Mouse (Mus musculus) thymus, adult 2 months (tissue): ENCODE data around the gene Ube2k.

ENCODE experiments used
- CTCF ChIP-seq: fragments of 200-500 bp; IDR thresholded peaks from 2 replicates; pipeline ENCODE4 v1.5.1; 2012; ENCODE audit warnings: mild to moderate bottlenecking, control low read depth, low read length, moderate library complexity, borderline replicate concordance; ENCODE audit not compliant: control insufficient read depth, poor library complexity, insufficient read depth; ENCODE audit errors: extremely low read depth
- POLR2A ChIP-seq: fragments of 200-500 bp; IDR thresholded peaks from 2 replicates; pipeline ENCODE4 v1.6.1; 2012; ENCODE audit warnings: mild to moderate bottlenecking, low read length, control low read depth, moderate library complexity; ENCODE audit not compliant: control insufficient read depth, poor library complexity, insufficient read depth; ENCODE audit errors: extremely low read depth

- TF ChIP-seq POLR2A (no peak), CTCF (no peak)
Observed at GRCm38 (mm10) chr5:65539786-65540185, 2.8 kb downstream of the Ube2k start.
